Mouse (Mus musculus) small intestine, adult 2 months (tissue): ENCODE results near the gene Il2rb.

Experiments used
- CTCF ChIP-seq: fragments of 200-500 bp; IDR thresholded peaks from 2 replicates; pipeline ENCODE4 v1.5.1; 2012; ENCODE audit warnings: low read depth, mild to moderate bottlenecking, control low read depth, inconsistent platforms, low read length, moderate library complexity, mixed read lengths; ENCODE audit not compliant: insufficient replicate concordance, insufficient read length; ENCODE audit errors: extremely low read depth
- POLR2A ChIP-seq: fragments of 200-500 bp; IDR thresholded peaks from 2 replicates; pipeline ENCODE4 v1.6.1; 2012; ENCODE audit warnings: low read depth, mild to moderate bottlenecking, control low read depth, inconsistent platforms, low read length, moderate library complexity

GRCm38 (mm10) chr15:78493401-78494010 lies 1.6 kb downstream of the Il2rb start:
- TF ChIP-seq CTCF (no peak), POLR2A (no peak)
